Mouse (Mus musculus) neural tube, embryonic 11.5 days (tissue): ENCODE data around the gene Gimap5. TPM values are rescaled to one million over a fixed set of nuclear protein-coding genes. Genes with fewer than 3 reads are reported as not detected.

Experiments used
- ATAC-seq: fragments of 200-750 bp; cut with Nextera tagmentation; 2 replicates; pipeline ENCODE4 v1.8.0; 2017; ENCODE audit warnings: moderate number of reproducible peaks, mild to moderate bottlenecking, moderate TSS enrichment, moderate library complexity; ENCODE audit not compliant: insufficient read depth, low FRiP score, low TSS enrichment
- DNase-seq: peaks from one replicate; pipeline ENCODE4 v3.0.0-alpha.2; 2015; ENCODE audit warnings: low spot score
- H3K27ac ChIP-seq: fragments of 300-500 bp; sonication (generic); 2 replicates; pipeline ENCODE4 v1.5.1; 2014; ENCODE audit warnings: low read depth, mild to moderate bottlenecking, low read length
- H3K27me3 ChIP-seq: fragments of 300-500 bp; sonication (generic); 2 replicates; pipeline ENCODE4 v1.6.1; 2014; ENCODE audit warnings: mild to moderate bottlenecking, low read length, mixed read lengths; ENCODE audit not compliant: control insufficient read depth, insufficient read depth
- H3K36me3 ChIP-seq: fragments of 300-500 bp; sonication (generic); 2 replicates; pipeline ENCODE4 v1.6.1; 2014; ENCODE audit warnings: mild to moderate bottlenecking, low read length, moderate library complexity, mixed read lengths; ENCODE audit not compliant: control insufficient read depth, insufficient read depth
- H3K4me1 ChIP-seq: fragments of 300-500 bp; sonication (generic); 2 replicates; pipeline ENCODE4 v1.6.1; 2014; ENCODE audit warnings: low read length, mixed read lengths; ENCODE audit not compliant: control insufficient read depth, insufficient read depth
- H3K4me2 ChIP-seq: fragments of 300-500 bp; sonication (generic); 2 replicates; pipeline ENCODE4 v1.6.1; 2014; ENCODE audit warnings: low read depth, mild to moderate bottlenecking, moderate library complexity
- H3K4me3 ChIP-seq: fragments of 300-500 bp; sonication (generic); 2 replicates; pipeline ENCODE4 v1.5.1; 2014; ENCODE audit warnings: low read depth, low read length
- H3K9ac ChIP-seq: fragments of 300-500 bp; sonication (generic); 2 replicates; pipeline ENCODE4 v1.6.1; 2014; ENCODE audit warnings: mild to moderate bottlenecking, low read length
- H3K9me3 ChIP-seq: fragments of 300-500 bp; sonication (generic); 2 replicates; pipeline ENCODE4 v1.6.1; 2016; ENCODE audit warnings: low read length; ENCODE audit not compliant: control insufficient read depth
- WGBS: fragments of 180-500 bp; shearing (Covaris S2); extraction: QIAGEN DNeasy Blood & Tissue Kit; methylation state at CpG from one replicate; pipeline ENCODE4 v1.1.7; 2014; 5-methylcytosine and 5-hydroxymethylcytosine counted together
- polyA plus RNA-seq: library from polyadenylated mRNA; unstranded; fragments of >200 nt; fragmentation: Nextera tagmentation; extraction: Ambion mirVana; gene quantifications from 2 replicates; pipeline ENCODE4 v1.2.1, GENCODE M21; 2014

Gimap5 gene
- polyA plus RNA-seq, 1 experiment from 2014 or later = 0.99 TPM

DNA sequence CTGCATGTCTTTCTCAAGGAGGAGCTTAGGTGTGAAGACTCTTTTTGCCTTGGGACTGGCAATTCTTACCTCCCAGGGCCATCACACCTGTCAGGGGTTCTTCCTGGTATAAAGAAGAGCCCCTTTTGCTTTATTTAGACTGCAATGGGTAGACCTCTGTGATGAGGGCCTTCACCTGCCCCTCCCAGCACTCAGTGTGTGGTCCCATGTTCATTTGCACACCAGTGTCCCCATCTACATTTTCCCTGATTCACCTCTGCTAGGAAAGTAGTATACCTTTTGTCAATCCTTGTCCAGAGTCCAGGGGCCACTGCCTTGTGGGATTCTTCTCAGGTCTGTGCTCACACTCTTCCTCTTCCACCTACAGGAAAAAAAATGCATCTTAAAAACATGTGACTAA lies 41.9 kb upstream of the Gimap5 start:
- DNase-seq = no peak
- no peak overlapping the region for H3K9ac ChIP-seq
- H3K4me1 ChIP-seq = no peaks in the 10 kb centered on the region

DNA sequence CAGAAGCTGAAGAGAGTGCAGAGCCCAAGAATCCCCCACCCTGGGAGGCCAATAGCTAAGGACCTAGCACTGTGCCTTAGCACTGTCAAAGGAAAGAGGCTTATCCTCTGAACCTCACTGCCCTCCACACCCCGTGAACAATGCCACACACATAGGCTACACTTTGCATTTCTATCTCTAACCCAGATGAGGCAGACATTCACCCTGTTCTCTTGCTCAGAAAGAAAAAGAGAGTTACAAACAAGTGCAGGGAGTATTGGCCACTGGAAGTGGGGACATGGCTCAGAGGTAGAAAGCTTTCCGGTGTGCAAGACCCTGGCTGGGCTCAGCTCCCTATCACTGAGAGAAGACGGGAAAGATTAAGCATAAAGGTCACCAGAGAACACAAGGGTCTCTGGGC lies 39.9 kb upstream of the Gimap5 start:
- Histone ChIP-seq H3K9ac (no peak overlapping the region), H3K4me2 (no peak overlapping the region), H3K27ac (no peak overlapping the region), H3K36me3 (no peaks in the 10 kb centered on the region), H3K4me1 (no peaks in the 10 kb centered on the region), H3K9me3 (no peaks in the 10 kb centered on the region), H3K27me3 (no peaks in the 10 kb centered on the region), H3K4me3 (no peak overlapping the region)
- DNase-seq (no peak), ATAC-seq (no peak)
- WGBS = 62% methylated on average over 3 of the region's 3 CpGs

More for the DNA sequence above, 41.9 kb upstream of the Gimap5 start:
- Histone ChIP-seq H3K4me2 (no peak overlapping the region), H3K9me3 (no peaks in the 10 kb centered on the region), H3K36me3 (no peaks in the 10 kb centered on the region), H3K4me3 (no peak overlapping the region), H3K27me3 (no peaks in the 10 kb centered on the region), H3K27ac (no peak overlapping the region)
- ATAC-seq = no peak

DNA sequence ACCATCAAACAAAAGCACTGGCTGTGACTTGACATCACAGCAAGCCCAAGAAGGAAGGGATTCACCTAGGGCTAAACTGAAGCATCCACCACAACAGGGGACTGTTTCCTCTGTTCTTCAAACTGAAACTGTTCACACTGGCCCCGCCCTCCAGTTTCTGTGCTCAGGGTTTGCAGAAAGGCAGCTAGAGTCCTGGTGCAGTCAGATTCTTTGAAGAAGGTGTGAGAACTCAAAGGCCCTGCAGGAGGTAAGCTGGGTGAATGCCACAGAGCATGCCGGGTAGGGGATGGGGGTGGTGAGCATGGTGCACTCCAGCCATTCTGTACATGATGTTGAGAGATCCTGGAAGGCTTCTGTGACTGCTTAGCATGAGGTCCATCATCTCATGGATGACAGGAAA lies 27.5 kb upstream of the Gimap5 start, which contains the start of the genes Gm28053 and Gimap7:
Gm28053 (plus strand) TSS at position 153 of the 400 bp plus-strand sequence.
Gimap7 (plus strand) TSS at position 167 of the 400 bp plus-strand sequence.
- Histone ChIP-seq H3K4me2 (no peak within 1 kb of the TSS), H3K4me1 (no peaks in the 10 kb centered on the region), H3K36me3 (no peaks in the 10 kb centered on the region), H3K27me3 (no peaks in the 10 kb centered on the region), H3K9me3 (no peaks in the 10 kb centered on the region), H3K27ac (no peak within 1 kb of the TSS), H3K4me3 (no peak within 1 kb of the TSS), H3K9ac (no peak within 1 kb of the TSS)
- WGBS = 69% methylated on average over 2 of the region's 2 CpGs
- DNase-seq (no peak), ATAC-seq (no peak)

DNA sequence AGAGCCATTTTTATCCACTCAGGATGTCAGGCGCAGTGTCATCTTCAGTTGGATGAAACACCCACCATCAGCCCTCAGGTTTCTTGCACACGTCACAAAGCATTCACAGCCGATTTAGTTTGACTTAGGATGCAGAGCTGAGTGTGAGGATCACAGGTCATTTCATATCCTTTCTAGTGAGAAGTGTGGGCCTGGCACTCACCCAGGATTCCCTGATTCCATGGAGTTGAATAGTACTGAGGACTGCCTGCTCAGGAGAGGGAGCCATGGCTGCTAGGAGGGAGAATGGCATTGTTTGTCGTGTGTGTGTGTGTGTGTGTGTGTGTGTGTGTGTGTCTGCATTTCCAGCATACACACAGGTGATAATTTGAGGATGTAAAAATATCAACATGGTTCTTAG lies 25.7 kb upstream of the Gimap5 start:
- Histone ChIP-seq H3K4me1 (no peaks in the 10 kb centered on the region), H3K27ac (no peak overlapping the region), H3K27me3 (no peaks in the 10 kb centered on the region), H3K9me3 (no peaks in the 10 kb centered on the region), H3K4me3 (no peak overlapping the region), H3K9ac (no peak overlapping the region), H3K36me3 (no peaks in the 10 kb centered on the region), H3K4me2 (no peak overlapping the region)
- 92% methylated on average over 4 of the region's 4 CpGs for WGBS
- ATAC-seq (no peak), DNase-seq (no peak)

DNA sequence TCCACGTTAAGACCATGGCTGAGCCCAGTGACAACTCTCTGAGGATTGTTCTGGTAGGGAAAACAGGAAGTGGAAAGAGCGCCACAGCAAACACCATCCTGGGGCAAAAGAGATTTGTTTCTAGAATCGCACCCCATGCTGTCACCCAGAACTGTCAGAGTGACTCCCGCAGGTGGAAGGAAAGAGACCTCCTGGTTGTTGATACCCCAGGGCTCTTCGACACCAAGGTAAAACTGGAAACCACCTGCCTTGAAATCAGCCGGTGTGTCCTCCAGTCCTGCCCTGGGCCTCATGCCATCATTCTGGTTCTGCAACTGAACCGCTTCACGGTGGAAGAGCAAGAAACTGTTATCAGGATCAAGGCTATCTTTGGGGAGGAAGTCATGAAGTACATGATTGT lies 22.5 kb upstream of the Gimap5 start:
- Histone ChIP-seq H3K27ac (no peak overlapping the region), H3K9me3 (no peaks in the 10 kb centered on the region), H3K4me2 (no peak overlapping the region), H3K4me3 (no peak overlapping the region), H3K27me3 (no peaks in the 10 kb centered on the region), H3K36me3 (no peaks in the 10 kb centered on the region), H3K9ac (no peak overlapping the region), H3K4me1 (no peaks in the 10 kb centered on the region)
- WGBS = 90% methylated on average over 8 of the region's 8 CpGs
- ATAC-seq (no peak), DNase-seq (no peak)

DNA sequence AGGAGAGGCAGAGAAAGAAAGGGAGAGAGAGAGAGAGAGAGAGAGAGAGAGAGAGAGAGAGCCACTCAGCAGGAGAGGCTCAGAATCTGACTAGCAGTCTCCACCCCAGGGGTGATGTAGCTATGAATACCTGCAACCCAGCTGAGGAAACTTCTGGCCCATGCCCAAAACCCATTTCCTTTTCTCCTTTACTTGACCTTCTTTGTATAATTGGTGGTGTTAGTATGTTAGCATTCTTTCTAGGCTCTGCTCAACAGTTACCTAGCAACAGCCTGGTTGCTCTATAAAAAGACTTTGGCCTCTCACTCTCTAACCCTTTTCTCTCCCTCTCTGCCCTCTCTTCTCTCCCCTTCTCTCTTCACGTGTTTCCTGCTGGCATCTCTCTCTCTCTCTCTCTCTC lies 20.5 kb upstream of the Gimap5 start:
- no peak overlapping the region for H3K9ac ChIP-seq
- H3K27ac ChIP-seq = no peak overlapping the region
- no peaks in the 10 kb centered on the region for H3K9me3 ChIP-seq
- H3K27me3 ChIP-seq = no peaks in the 10 kb centered on the region
- no peak for DNase-seq
- ATAC-seq = no peak
- H3K4me2 ChIP-seq = no peak overlapping the region
- WGBS = 18% methylated on average over 1 of the region's 1 CpGs
- no peak overlapping the region for H3K4me3 ChIP-seq
- no peaks in the 10 kb centered on the region for H3K36me3 ChIP-seq
- H3K4me1 ChIP-seq = no peaks in the 10 kb centered on the region

DNA sequence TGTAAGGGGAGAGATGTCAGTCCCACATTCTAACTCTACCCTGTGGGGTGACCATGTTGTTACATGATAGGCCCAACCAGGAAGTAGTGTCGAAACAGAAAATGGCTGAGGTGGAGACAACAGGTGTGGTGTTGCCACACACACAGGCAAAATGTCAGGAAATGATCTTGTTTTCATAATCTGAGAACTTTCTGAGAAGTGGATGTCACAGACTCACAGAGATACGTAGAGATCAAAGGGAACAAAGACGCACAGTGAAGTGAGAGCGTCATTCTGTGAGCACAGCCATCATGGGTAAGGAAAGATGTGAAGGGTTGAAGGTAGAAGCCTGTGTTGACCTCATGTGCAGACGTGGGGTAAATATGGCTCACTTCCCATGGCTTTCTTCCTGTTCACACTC lies 18.2 kb upstream of the Gimap5 start:
- no peak overlapping the region for H3K4me2 ChIP-seq
- WGBS = 92% methylated on average over 5 of the region's 5 CpGs
- no peaks in the 10 kb centered on the region for H3K27me3 ChIP-seq
- DNase-seq = no peak
- H3K36me3 ChIP-seq = no peaks in the 10 kb centered on the region
- H3K9me3 ChIP-seq = no peaks in the 10 kb centered on the region
- no peak for ATAC-seq
- H3K9ac ChIP-seq = no peak overlapping the region
- no peak overlapping the region for H3K4me3 ChIP-seq
- no peaks in the 10 kb centered on the region for H3K4me1 ChIP-seq
- no peak overlapping the region for H3K27ac ChIP-seq

DNA sequence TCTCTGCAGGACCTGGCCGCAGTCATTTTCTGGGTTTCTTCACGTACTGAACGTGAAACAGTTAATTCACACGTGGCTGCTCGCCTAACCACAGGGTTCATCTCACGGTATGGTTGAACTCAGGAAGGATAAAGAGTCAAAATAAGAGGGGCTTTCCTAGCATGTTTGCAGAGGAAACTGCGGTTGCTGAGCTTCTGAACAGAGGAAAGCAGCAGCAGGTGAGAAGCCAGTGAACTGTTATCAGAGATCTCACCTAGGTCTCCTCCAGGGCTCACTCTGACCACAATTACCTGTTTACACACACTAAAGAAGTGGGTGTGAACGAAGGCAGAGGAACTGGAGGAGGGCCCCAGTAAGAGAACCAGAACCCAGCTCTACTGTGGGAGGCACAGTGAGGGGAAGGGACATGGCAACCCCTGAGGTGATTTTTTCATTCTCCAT lies 13.1 kb upstream of the Gimap5 start:
- no peak for DNase-seq
- 60% methylated on average over 8 of the region's 8 CpGs for WGBS
- Histone ChIP-seq H3K4me1 (no peaks in the 10 kb centered on the region), H3K27ac (no peak overlapping the region), H3K9me3 (no peaks in the 10 kb centered on the region), H3K4me3 (no peak overlapping the region), H3K27me3 (no peaks in the 10 kb centered on the region), H3K4me2 (no peak overlapping the region), H3K36me3 (no peaks in the 10 kb centered on the region), H3K9ac (no peak overlapping the region)
- ATAC-seq = no peak

DNA sequence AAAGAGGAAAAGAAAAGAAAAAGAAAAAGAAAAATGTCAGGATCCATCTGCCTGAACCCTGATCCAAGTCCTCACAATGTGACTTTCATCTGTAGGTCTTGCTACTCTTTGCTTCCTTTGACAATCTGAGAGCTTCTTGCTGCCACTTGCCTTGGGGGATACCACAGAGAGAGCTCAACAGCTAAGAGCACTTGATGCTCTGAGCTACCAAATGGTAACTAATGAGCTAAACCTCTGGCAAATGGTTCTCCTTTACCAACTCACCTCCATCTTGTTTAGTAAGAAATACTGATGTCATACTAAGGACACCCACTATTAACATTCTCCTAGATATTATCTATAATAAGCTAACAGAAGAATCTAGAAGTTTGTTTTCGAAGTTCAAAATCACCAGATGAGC lies 12.3 kb upstream of the Gimap5 start:
- no peak overlapping the region for H3K27ac ChIP-seq
- no peak for DNase-seq
- H3K36me3 ChIP-seq = no peaks in the 10 kb centered on the region
- WGBS = 89% methylated on average over 1 of the region's 1 CpGs
- no peaks in the 10 kb centered on the region for H3K9me3 ChIP-seq
- no peak overlapping the region for H3K4me2 ChIP-seq
- H3K4me1 ChIP-seq = no peaks in the 10 kb centered on the region
- H3K4me3 ChIP-seq = no peak overlapping the region
- no peak overlapping the region for H3K9ac ChIP-seq
- no peaks in the 10 kb centered on the region for H3K27me3 ChIP-seq
- ATAC-seq = no peak
